Mouse (Mus musculus) embryonic facial prominence, embryonic 10.5 days (tissue): Measurements from ENCODE around the gene Def6. TPM values are rescaled to one million over a fixed set of nuclear protein-coding genes. Genes with fewer than 3 reads are reported as not detected.
A peak's percentile ranks its signal among the peaks of the same experiment; 100 is the strongest.

Experiments used
- DNase-seq: peaks from one replicate; pipeline ENCODE4 v3.0.0-alpha.2; 2017; ENCODE audit warnings: low spot score
- H3K27ac ChIP-seq: fragments of 300-500 bp; sonication (generic); replicated peaks from 2 replicates; pipeline ENCODE4 v1.5.1; 2016; ENCODE audit warnings: mild to moderate bottlenecking
- H3K27me3 ChIP-seq: fragments of 300-500 bp; sonication (generic); replicated peaks from 2 replicates; pipeline ENCODE4 v1.6.1; 2016; ENCODE audit warnings: low read depth, mild to moderate bottlenecking; ENCODE audit not compliant: poor library complexity, severe bottlenecking
- H3K36me3 ChIP-seq: fragments of 300-500 bp; sonication (generic); replicated peaks from 2 replicates; pipeline ENCODE4 v1.6.1; 2016; ENCODE audit warnings: mild to moderate bottlenecking, moderate library complexity
- H3K4me1 ChIP-seq: fragments of 300-500 bp; sonication (generic); 2 replicates; pipeline ENCODE4 v1.6.1; 2016
- H3K4me3 ChIP-seq: fragments of 300-500 bp; sonication (generic); 2 replicates; pipeline ENCODE4 v1.5.1; 2016; ENCODE audit warnings: mild to moderate bottlenecking, moderate library complexity
- H3K9me3 ChIP-seq: fragments of 300-500 bp; sonication (generic); 2 replicates; pipeline ENCODE4 v1.6.1; 2016; ENCODE audit warnings: mild to moderate bottlenecking
- WGBS: fragments of 180-500 bp; shearing (Covaris S2); methylation state at CpG from one replicate; pipeline ENCODE4 v1.1.7; 2016; 5-methylcytosine and 5-hydroxymethylcytosine counted together
- polyA plus RNA-seq: library from polyadenylated mRNA; unstranded; fragments of >200 nt; fragmentation: Nextera tagmentation; extraction: Ambion mirVana; gene quantifications from 2 replicates; pipeline ENCODE4 v1.2.1, GENCODE M21; 2016

Gene Def6
- polyA plus RNA-seq, 1 experiment from 2014 or later: 3.7 TPM

GRCm38 (mm10) chr17:28188313-28188712 is 19.3 kb upstream of the Def6 start:
- peaks cover 11% of the 10 kb centered on the region for H3K4me1 ChIP-seq
- 89% methylated on average over 5 of the region's 5 CpGs for WGBS
- no peak overlapping the region for H3K27ac ChIP-seq
- no peaks in the 10 kb centered on the region for H3K9me3 ChIP-seq
- H3K27me3 ChIP-seq: no peaks in the 10 kb centered on the region
- peaks cover 61% of the 10 kb centered on the region for H3K36me3 ChIP-seq
- no peak for DNase-seq
- H3K4me3 ChIP-seq: no peak overlapping the region

GRCm38 (mm10) chr17:28192754-28193153 is 14.8 kb upstream of the Def6 start:
- peaks cover 87% of the 10 kb centered on the region for H3K36me3 ChIP-seq

GRCm38 (mm10) chr17:28193559-28193958 is 14.0 kb upstream of the Def6 start:
- Histone ChIP-seq H3K27me3 (no peaks in the 10 kb centered on the region), H3K27ac (no peak overlapping the region), H3K4me3 (no peak overlapping the region), H3K9me3 (no peaks in the 10 kb centered on the region), H3K4me1 (0 out of 2 replicates have a peak, but pooled peaks cover 13% of the 10 kb centered on the region), H3K36me3 (peaks cover 87% of the 10 kb centered on the region)
- 86% methylated on average over 3 of the region's 3 CpGs for WGBS
- no peak for DNase-seq

More at GRCm38 (mm10) chr17:28192754-28193153, 14.8 kb upstream of the Def6 start:
- WGBS: 79% methylated on average over 1 of the region's 1 CpGs
- no peak overlapping the region for H3K4me3 ChIP-seq
- no peaks in the 10 kb centered on the region for H3K9me3 ChIP-seq
- H3K27ac ChIP-seq: no peak overlapping the region
- H3K4me1 ChIP-seq: 0 out of 2 replicates have a peak, but pooled peaks cover 7% of the 10 kb centered on the region
- H3K27me3 ChIP-seq: no peaks in the 10 kb centered on the region
- DNase-seq: no peak

- Histone ChIP-seq H3K4me1 (0 out of 2 replicates have a peak, but pooled peaks cover 13% of the 10 kb centered on the region), H3K27me3 (no peaks in the 10 kb centered on the region), H3K36me3 (peaks cover 92% of the 10 kb centered on the region), H3K27ac (no peak overlapping the region), H3K4me3 (no peak overlapping the region), H3K9me3 (no peaks in the 10 kb centered on the region)
- DNase-seq: no peak
- WGBS: 94% methylated on average over 10 of the region's 10 CpGs
Observed at GRCm38 (mm10) chr17:28195033-28195432, 12.5 kb upstream of the Def6 start.

GRCm38 (mm10) chr17:28197646-28198045 is 9.9 kb upstream of the Def6 start:
- no peak for DNase-seq
- H3K4me3 ChIP-seq: no peak overlapping the region
- 78% methylated on average over 18 of the region's 18 CpGs for WGBS
- H3K9me3 ChIP-seq: no peaks in the 10 kb centered on the region
- no peak overlapping the region for H3K27ac ChIP-seq
- H3K36me3 ChIP-seq: peaks cover 92% of the 10 kb centered on the region
- H3K27me3 ChIP-seq: no peaks in the 10 kb centered on the region
- H3K4me1 ChIP-seq: 0 out of 2 replicates have a peak, but pooled peaks cover 13% of the 10 kb centered on the region

DNA sequence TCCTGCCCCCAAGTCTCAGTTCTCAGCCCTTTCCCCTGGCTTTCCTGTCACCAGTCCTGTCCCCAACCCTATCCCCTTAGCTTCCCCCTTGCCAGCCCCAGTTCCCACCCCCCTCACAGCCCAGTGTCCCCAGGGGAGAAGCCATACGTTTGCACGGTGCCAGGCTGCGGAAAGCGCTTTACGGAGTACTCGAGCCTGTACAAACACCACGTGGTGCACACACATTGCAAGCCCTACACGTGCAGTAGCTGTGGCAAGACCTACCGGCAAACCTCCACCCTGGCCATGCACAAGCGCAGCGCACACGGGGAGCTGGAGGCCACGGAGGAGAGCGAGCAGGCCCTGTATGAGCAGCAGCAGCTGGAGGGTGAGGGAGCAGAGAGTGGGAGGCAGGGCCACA is 5.6 kb upstream of the Def6 start:
- Histone ChIP-seq H3K36me3 (peaks cover 85% of the 10 kb centered on the region), H3K9me3 (no peaks in the 10 kb centered on the region), H3K27me3 (peaks cover 5% of the 10 kb centered on the region; the same call in 1 of the 2 replicates), H3K27ac (no peak overlapping the region), H3K4me1 (peaks cover 29% of the 10 kb centered on the region), H3K4me3 (no peak overlapping the region)
- no peak for DNase-seq
- WGBS: 82% methylated on average over 14 of the region's 14 CpGs

DNA sequence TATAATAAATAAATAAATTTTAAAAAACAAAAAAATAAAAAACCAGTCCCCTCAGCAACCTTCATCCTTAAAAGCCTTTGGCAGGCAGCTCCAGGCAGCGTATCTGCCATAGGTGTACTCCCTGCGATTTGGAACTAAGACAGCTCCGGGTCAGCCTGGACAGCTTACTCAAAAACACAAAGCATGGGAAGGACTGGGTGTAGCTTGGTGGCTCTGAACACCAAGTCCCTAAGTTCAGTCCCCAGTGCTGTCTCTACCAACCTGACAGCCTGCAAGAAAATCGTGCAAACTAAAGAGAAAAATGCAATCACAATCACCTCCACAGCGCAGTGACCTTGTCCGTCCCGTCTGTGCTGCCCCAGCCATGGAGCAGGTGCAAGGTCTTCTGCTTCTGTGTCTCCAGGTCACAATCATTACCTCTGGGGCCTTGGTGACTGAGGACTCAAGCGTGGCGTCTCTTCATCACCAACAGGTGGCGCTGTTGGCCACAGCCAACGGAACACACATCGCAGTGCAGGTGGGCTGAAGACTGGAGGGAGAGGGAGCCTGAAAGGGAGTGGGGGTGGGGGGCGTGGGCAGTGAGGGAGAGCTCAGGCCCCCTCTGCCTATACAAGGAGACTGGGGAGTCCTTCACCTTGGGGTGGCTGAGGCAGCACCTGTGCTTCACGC is 3.4 kb upstream of the Def6 start:
- H3K9me3 ChIP-seq: no peaks in the 10 kb centered on the region
- H3K36me3 ChIP-seq: peaks cover 65% of the 10 kb centered on the region
- no peak overlapping the region for H3K27ac ChIP-seq
- peaks cover 17% of the 10 kb centered on the region; the same call in 1 of the 2 replicates for H3K27me3 ChIP-seq
- peak; percentile 73 for DNase-seq
- 39% methylated on average over 14 of the region's 14 CpGs for WGBS
- no peak overlapping the region for H3K4me3 ChIP-seq
- H3K4me1 ChIP-seq: peaks cover 34% of the 10 kb centered on the region

- Histone ChIP-seq H3K27me3 (peaks cover 17% of the 10 kb centered on the region; the same call in 1 of the 2 replicates), H3K9me3 (no peaks in the 10 kb centered on the region), H3K4me3 (no peak overlapping the region), H3K4me1 (peaks cover 39% of the 10 kb centered on the region), H3K36me3 (peaks cover 53% of the 10 kb centered on the region), H3K27ac (no peak overlapping the region; the same call in 1 of the 2 replicates)
- WGBS: 89% methylated on average over 8 of the region's 8 CpGs
- no peak for DNase-seq
Observed at GRCm38 (mm10) chr17:28205443-28205842, 2.1 kb upstream of the Def6 start.

DNA sequence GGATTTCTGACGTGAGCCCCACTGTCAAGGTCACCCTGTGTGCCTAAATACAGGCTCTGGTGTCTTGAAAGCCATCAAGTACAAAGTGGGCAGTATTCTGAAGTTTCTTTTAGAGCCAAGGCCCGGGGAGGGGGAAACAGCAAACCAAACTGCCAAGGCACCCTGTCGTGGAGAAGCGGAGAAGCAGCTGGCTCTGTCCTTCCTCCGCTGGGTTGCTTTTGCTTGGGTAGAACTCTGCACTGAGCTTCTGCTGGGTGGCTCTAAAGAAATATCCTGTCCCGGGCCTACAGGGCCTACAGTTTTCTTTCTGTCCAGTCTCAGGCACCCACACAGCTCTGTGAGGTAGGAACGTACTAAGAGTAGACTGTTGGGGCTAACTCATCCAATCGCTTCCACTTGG is 486 bp upstream of the Def6 start:
- Histone ChIP-seq H3K27ac (peak overlapping the region; percentile 80), H3K4me3 (peak overlapping the region; percentile 53), H3K27me3 (peaks cover 17% of the 10 kb centered on the region; the same call in 1 of the 2 replicates), H3K4me1 (peaks cover 43% of the 10 kb centered on the region), H3K9me3 (no peaks in the 10 kb centered on the region), H3K36me3 (peaks cover 36% of the 10 kb centered on the region)
- WGBS: 74% methylated on average over 8 of the region's 8 CpGs
- no peak for DNase-seq

GRCm38 (mm10) chr17:28208314-28208612 is 685 bp downstream of the Def6 start:
- DNase-seq: no peak
- peaks cover 25% of the 10 kb centered on the region for H3K36me3 ChIP-seq
- no peaks in the 10 kb centered on the region for H3K9me3 ChIP-seq
- peaks cover 48% of the 10 kb centered on the region for H3K4me1 ChIP-seq
- H3K27ac ChIP-seq: peak overlapping the region; percentile 80; the same call in 1 of the 2 replicates
- 87% methylated on average over 8 of the region's 8 CpGs for WGBS
- peak overlapping the region; percentile 53 for H3K4me3 ChIP-seq
- peaks cover 17% of the 10 kb centered on the region; the same call in 1 of the 2 replicates for H3K27me3 ChIP-seq

- 69% methylated on average over 4 of the region's 4 CpGs for WGBS
- DNase-seq: no peak
- Histone ChIP-seq H3K4me3 (no peak overlapping the region), H3K9me3 (no peaks in the 10 kb centered on the region), H3K4me1 (peaks cover 45% of the 10 kb centered on the region), H3K36me3 (peaks cover 12% of the 10 kb centered on the region), H3K27ac (no peak overlapping the region), H3K27me3 (peaks cover 17% of the 10 kb centered on the region; the same call in 1 of the 2 replicates)
Observed at GRCm38 (mm10) chr17:28209457-28210110, 2.0 kb downstream of the Def6 start.

GRCm38 (mm10) chr17:28211921-28212341 is 4.4 kb downstream of the Def6 start:
- Histone ChIP-seq H3K27ac (peak overlapping the region; percentile 25; the same call in 1 of the 2 replicates), H3K4me3 (no peak overlapping the region), H3K9me3 (no peaks in the 10 kb centered on the region), H3K27me3 (peaks cover 16% of the 10 kb centered on the region), H3K36me3 (no peaks in the 10 kb centered on the region), H3K4me1 (peaks cover 35% of the 10 kb centered on the region)
- WGBS: 79% methylated on average over 6 of the region's 6 CpGs
- DNase-seq: no peak

DNA sequence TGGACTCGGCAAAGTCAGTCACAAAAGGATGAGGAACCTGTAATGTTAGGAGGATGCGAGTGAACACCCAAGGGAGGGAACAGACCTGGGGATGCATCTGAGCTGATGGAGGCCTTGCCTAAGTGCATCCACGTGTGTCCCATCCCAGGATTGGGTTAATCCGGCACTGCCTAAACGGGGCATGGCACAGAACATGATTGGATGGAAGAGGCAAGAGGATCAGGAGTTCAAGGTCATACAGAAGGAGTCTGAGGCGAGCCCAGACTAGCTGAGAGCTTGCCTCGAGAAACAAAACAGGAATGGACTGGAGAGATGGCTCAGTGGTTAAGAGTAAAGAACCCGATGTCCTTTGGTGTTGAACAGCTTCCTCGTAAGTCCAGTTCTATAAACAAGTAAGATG is 4.8 kb downstream of the Def6 start:
- Histone ChIP-seq H3K9me3 (no peaks in the 10 kb centered on the region), H3K27ac (0 out of 2 replicates have a peak overlapping the region, but pooled peaks have one; percentile 25), H3K27me3 (peaks cover 21% of the 10 kb centered on the region), H3K4me1 (peaks cover 32% of the 10 kb centered on the region), H3K4me3 (no peak overlapping the region), H3K36me3 (no peaks in the 10 kb centered on the region)
- 67% methylated on average over 9 of the region's 9 CpGs for WGBS
- no peak for DNase-seq
